Mouse (Mus musculus) cerebellum, postnatal 25 days (tissue): ENCODE measurements around the gene Natd1.
A peak's percentile ranks its signal among the peaks of the same experiment; 100 is the strongest.

Experiments used
- DNase-seq, 2 experiments: peaks; one replicate each; pipeline ENCODE4 v3.0.0; 2021; ENCODE audit warnings: mixed read lengths in 2 of 2

Natd1 gene

DNA sequence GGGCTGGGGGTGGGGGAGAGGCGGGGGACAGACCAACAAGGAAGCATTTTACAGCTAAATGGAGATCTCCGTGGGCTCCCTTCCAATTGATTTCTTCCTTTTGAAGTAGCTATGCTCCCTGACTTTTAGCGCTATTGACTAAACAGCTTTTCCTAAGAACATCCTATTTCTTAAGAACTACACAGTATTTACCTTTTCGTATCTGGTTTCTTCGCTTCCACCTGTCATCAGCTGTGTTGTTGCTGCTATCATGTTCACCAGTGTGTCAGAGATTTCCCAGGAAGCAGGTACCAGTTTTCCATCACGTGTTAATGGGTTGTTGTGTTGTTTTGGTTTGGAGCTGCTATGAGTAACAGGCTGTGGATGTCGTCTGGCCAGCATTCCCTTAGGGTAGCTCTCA, at the start of gene Natd1:
Natd1 (minus strand) TSS at position 260 of the 400 bp plus-strand sequence.
- no peak for DNase-seq

DNA sequence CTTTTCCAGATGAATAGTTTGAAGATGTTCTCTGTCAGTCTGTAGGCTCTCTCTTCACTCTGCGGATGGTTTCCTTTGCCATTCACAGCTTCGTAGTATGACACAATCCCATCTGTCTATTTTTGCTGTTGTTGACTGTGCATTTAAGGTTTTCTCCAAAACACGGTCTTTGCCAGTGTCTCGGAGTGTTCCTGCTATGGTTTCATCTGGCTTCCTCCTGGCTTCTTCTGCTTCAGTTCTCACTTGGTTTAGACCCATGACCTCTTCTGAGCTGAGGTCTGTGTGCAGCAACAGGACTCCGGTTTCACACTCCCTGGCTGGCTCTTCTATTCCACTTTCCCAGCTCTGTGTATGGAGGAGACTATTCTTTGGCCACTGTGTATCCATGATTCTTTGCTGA, 48.2 kb upstream of the Natd1 start:
- no peak for DNase-seq

DNA sequence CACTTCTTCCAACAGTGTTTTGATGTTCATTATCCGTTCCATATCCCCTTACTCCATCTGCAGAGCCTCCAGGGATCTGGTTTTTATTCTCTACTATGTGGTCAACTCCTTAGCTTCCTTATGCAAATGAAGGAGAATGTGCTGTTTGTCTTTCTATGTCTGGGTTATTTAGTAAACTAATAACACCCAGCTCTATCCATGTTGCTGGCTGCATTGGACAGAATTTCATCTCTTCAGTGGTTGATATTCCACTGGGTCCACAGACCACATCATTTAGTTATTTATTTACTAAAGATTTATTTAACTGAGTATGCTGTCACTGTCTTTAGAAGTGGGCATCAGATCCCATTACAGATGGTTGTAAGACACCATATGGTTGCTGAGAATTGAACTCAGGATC, 46.6 kb upstream of the Natd1 start:
- DNase-seq = no peak

DNA sequence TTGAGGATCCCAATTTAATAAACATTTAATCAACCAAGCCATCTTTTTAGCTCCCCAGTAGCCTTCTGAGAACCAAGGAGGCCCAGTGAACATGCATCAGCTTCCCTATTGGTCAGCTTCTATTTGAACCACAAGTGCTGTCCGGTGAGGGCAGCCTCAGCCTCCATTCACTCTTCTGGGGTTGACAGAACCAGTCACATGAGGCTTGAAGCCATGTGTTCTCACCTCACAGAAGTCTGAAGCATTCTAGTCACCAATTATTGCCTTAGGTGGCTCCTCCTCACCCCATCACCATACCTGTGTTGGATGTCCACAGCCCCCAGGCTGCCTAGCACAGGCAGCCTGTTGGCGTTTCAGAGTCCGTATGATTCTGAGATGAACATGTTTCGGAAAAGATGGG, 44.4 kb upstream of the Natd1 start:
- DNase-seq = no peak

DNA sequence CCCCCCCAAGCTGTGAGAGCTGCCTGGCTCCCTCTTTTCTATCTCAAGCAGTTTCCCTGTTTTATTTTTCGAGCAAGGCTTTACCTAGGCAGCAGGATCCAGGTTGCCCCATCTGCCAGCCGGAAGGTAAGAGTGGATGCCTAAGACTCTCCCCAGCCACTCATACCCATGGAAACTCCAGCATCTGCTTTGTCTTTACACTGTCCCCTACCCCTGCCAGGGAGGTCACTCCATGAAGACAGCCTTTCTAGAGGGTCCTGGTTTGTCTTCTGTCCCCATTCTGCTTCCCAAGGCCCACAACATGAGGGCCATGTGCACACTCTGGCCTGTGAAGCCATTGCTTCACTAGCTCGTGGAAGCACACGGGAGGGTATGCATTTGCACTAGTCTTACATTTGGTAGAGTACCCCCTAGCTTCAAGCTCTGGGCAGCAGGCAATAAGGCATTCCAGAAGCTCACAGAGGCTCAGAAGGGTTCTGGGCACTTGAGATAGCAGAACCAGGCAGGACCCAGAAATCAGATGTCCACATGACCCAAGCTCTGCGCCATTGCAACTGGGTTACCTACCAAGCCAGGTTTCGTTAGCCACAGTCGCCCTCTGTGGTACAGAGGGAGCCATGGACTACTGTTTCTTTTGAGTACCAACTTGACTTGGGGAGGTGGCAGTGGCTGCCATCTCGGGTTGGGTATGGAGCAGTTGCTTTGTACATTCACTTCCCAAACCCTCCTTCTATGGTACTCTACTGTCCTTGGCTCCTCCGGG, 41.3 kb upstream of the Natd1 start:
- no peak for DNase-seq

DNA sequence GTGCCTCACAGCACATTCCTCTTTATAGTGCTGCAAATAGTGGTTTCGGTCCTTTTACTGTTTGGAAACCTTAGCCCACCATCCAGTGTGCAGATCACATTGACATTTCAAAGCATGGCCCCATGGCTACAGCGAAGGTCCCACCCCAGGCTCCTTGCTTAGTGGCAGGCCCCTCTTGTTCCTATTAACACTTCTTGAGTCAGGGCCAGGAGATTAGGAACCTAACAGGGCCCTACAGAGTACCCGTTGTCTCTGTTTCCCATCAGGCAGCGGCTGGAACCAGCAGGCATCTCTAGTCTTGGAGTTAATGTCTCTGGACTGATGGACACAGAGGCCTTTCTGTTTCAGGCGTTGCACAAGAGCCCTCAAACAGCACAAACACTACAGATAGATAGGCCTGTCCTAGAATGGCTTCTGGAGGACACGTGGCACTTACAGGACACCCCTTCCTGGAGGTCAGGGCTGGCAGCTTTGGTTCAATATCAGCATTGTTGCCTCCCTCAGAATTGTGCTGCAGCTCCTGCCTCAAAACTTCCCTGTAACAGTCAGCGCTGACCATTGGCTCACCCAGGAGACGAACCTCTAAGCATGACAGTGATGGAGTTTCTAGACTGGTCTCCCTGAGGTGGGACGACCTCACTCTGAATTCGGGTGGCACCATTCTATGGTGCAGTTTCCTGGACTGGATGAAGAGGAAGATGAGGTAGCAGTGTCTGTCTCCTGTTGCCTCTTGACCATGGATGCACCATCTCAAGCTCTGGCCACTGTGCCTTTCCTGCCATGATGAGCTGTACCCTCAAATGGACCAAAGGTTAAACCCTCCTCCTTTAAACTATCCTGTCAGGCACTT, 39.9 kb upstream of the Natd1 start:
- DNase-seq = no peak

DNA sequence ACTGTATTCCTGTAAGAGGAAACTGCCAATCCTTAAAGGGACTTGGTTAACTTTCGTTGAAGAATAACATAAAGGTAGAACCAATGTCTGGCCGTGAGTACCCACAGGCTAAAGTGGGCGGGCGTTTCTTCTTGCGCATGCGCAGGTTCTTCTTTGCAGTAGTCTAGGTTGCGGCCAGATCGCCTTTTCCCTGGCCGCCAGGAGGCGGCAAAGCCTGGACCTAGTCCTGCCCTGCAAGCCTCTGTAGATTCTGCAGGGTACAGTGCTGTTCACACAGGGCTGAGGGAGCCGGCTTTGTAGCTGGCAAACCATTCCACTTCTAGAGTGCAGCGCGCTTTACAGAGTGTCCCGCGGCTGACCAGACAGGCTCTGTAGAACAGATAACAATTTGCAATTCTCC, 39.3 kb upstream of the Natd1 start:
- DNase-seq = peak; percentile 93 to 97

DNA sequence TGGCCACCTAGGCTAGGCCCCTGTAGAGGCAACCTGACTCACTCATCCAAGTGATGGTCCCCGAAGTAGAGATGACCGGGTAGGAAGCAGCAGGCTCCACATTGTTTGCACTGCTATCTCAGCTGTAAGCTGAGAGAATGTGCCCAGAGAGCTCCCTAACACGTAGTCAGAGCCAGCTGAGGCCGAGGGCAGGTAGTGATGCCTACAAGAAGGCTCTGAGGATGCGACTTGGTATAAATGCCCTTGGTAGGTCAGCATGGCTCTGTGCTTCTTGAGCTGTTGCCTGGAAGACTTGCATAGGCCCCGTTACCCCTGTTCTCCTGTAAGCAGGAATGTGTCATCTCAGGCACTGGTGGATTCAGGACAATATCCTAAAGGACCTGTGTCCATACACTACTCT, 38.4 kb upstream of the Natd1 start:
- no peak for DNase-seq

DNA sequence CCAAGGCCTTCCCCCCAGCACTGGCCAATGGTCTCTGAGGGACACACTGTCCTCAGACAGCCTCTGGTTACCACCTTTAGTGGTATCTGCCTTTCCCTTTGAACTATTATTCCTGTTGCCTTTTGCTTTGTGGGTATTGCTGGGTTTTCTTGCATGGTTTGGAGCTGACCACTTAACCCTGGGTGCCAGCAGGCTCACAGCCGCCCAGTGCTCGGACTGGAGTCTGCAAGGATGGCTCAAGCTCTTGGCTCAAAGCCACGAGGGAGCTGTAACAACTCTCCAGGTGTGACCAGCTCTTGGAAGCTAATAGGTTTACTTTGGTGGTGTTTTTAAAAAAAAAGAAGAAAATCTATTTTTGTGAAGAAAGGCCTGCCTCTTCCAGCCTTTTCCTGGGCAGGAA, 37.8 kb upstream of the Natd1 start:
- peak in 1 of 2 experiments; percentile 42 for DNase-seq

DNA sequence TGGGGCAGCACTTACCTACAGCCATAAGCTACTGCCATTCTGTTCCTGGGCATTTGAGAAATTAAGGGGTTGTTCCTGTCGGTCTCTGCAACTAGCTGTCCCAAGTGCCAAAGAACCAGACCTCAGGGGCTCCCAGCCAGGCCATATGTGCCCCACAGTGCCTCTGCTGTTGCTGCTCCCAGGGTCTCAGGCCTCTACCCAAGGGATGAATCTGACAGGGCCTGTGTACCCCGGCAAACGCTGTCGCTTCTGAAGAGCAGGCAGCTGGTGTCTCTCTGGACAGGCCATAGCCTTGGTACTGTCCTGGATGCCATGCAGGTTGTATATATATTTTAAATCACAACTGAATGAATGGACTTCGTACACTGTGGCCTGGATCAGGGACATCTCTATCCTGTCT, 37.3 kb upstream of the Natd1 start:
- no peak for DNase-seq

DNA sequence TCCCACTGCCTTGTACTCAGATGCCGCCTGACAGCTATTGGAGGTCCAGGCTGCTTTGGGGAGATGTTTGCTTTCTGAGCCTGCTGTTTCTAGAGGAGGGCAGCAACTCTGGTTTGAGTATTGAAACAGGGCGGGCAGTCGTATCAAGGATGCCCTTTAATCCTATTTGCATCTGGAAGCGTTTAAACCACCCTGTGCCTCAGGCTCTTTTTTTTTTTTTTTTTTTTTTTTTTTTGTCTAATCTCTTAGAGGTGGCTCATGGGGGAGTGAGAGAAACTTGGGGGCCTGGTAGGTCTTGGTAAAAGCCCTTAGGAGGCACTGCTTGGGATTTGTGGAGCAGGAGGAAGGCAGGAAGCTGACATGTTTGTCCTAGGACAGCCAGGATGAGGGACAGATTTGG, 30.5 kb upstream of the Natd1 start:
- no peak for DNase-seq

DNA sequence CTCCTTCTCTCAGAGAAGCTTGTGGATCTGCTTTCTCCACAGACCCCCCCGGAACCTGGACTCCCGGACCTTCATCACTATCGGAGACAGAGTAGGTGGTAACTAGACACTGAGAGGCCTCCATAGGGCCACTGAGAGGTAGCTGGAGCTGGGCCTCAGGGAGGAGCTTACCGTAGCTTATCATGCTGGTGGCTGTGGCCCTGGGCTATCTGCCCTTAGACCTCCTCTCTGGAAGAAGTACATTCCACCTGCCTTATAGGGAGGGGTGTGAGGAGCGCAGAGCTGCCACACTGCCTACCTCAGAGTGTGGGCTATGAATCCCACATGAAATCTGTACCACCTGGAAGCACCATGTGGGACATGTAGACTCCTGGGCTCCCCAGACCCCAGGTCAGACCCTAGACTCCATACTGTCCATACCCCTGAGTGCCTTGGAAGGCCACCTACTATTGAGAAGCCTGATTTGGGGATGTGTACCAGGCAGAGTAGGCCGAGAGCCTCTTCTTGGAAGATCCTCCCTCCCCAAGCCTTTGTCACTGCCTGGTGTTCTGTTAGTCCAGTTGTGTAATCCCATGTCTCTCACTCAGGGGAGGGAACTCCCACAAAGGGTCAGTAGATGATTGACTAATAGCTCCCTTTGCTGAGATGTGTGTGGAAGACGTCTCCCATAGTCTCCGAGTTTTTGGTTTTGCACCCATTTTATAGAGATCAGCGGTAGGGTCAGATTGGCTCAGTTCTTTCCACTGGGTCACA, 27.9 kb upstream of the Natd1 start:
- no peak for DNase-seq

DNA sequence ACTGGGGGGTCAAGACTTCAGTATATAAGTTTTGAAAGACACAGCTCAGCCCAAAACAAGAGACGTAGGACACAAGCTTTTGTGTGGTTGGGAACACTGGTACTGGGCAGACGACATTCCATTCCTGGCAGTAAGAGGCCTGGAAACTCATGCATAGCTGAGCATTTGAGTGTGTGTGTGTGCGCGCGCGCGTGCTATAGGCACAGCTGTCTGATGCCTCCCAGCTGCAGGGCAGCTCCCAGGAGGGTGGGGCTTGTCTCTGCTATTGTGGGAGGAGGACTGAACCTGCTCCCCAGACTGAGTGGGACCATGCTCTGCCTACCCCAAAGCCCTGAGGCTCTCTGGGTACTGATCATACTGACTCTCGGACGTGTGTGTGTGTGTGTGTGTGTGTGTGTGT, 26.8 kb upstream of the Natd1 start:
- DNase-seq = no peak

DNA sequence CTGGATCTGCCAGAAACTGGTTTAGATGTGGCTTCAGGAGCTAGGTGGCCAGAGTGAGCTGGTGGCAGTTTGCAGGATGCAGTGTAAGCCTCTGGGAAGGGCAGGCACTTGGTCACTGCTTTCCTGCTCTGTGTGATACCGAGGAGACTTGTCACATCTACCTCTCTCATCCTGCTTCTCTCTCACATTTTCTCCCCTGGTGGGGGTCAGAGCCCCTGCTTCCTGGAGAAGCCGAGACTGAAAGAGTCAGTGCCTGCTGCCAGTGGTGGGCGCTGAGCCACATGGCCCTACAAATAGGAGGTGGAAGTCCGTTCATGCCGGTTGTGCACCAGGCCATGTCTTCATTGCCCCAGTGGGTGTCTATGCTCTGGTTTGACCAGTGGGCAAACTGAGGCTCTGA, 26.0 kb upstream of the Natd1 start:
- DNase-seq = no peak

DNA sequence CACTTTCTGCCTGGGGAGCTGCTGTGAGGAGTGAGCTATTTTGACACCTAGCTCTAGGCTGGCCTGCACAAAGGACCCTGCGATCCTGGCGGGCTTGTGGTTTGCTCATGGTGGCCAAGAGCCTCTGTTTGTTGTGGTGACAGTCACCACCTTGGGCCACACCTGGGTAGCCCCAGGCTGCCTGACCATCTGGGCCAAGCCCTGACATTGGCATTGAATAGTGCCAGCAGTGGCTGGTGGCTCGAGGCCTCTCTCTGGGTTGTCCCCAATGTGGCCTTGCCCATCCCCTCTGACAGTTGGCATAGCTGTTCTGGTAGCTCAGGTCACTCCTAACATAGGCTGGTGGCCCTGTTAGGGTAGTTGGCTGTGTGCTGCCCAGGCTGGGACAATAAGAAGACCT, 24.9 kb upstream of the Natd1 start:
- DNase-seq = peak in 1 of 2 experiments; percentile 37

DNA sequence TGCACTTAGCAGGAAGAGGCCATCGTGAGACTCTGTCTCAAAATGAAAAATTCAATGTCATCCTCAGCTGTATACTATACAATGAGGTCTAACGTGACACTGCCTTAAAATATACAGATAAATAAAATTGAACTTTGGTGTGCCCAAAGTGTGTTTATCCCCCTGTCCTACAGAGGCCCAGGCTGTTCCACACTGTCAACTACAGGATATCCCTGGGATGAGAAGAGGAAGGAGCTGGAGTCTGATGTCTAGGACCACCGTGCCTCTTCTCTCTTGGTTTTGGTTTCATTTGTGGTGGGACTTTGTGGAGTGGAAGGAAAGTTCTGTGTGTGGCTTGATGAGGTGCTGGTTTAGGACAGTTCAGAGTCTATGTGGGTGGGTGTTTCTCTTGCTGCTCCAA, 23.1 kb upstream of the Natd1 start:
- no peak for DNase-seq

DNA sequence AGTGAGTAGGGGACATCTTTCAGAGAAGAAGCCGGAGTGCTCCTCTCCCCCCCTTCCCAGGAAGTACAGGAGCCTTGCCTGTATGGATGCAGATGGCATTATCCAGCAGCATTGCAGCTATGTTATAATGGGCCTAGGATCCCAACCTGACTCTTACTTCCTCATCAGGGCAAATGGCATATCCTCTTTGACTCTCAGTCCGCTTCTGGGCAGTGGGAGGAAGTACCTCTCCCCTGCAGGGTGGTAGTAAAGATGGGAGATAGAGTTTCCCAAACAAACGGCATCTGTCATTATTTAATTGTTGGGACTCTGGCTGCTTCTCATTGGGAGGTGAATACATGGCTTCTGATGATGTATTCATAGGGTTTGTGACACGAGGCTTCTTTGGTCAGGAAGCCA, 21.4 kb upstream of the Natd1 start:
- no peak for DNase-seq

DNA sequence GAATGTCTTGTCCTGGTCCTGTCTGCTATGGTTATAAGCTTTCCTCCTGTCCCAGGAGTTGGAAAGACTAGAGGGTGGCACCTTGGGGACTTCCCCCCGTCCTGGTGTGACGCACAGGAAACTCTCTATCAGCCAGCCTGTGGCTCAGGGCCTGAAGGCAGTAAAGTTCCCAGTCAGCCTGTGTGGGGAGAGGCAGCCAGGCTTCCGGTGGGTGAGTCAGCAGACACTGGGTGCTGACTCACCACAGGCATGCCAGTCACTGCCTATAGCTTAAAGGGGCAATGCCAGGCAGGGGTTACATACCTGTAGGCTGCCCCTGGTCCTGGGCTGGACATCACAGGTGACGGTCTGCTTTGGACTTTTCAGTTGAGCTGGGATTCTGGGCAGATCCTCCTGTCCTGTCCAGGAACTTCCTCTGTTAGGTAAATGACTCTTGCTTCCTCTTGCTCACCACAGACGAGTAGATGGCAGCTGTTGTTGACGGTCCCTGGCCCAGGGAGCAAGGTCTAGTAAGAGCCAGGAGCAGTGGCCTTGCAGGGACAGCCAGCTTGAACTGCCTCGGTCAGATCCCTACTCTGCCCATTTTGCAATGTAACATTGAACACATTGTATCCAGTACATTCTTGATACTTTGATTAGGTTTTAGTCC, 20.9 kb upstream of the Natd1 start:
- DNase-seq = no peak

DNA sequence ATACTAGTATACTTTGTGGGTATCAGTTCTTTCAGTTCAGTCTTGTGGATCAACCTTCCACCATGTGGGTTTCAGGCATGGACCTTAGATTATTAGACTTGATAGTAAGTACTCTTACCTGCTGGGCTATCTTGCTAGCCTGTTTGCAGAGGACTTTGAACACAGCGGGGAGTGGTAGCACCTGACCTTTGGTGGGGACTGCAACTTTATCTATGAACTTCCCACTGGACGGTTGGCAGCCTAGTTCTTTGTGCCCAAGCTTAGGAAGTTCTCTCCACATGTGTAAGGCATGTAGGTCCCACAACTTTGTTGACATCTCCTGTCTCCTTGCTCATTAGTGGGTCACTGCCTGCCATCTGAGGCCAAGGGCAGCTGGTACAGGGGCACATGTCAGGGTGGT, 20.2 kb upstream of the Natd1 start:
- DNase-seq = no peak

DNA sequence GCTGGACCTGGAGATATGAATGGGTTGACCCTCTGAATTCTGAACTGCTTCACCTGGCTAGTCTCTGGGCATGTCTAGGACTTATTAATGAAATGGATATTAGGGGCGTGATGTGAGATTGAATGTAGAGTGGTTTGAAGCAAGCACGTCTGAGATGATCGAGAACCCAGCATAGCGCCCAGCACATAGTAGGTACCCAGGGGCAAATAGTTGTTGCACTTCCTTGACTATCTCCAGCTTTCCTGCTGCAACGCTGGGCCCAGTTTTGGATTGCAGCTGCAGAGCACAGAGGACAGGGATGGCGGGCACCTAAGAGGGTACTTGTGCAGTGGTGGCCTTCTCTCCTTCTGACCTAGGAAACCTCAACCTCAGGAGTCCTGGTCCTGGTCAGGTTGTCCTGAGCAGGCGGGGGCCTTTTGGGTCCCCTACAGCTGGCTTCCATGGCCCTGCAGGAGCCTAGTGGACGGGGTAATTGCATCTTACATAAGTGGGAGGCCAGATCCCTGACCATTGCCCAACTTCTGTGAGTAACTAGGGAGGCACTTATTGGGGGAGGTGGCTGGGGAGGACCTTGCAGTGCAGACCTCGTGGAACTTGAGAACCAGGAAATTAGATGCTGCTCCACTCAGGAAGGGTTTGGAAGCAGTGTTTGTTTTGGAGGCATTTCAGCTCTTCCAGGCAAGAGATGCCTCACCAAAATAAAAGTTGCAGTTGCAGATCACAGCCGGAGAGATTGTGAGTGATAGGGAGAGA, 18.8 kb upstream of the Natd1 start:
- DNase-seq = no peak

DNA sequence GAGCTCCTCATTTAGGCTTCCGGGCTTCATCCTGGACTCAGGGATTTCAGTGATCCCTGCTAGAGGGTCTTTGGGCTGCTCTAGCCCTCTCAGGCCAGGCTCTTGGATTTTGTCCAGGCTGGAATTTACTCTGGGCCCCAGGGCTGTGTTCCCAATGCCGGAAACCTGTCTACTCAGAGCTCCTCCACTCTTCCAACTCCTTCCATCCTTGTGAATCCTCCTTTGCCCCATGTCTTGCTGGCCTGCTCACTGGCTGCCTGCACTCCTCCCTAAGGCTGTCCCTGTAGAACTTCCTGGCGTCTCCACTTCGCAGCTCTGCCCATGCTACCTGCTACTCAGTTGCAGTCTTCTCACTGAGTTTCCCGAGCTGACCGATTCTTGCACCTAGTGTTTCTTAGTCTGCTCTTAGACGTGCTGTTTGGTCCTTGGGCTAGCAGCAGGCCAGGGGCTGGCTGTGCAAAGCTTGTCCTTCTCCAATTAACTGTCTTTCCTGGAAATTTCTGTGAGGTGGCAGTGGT, 18.0 kb upstream of the Natd1 start:
- DNase-seq = no peak

DNA sequence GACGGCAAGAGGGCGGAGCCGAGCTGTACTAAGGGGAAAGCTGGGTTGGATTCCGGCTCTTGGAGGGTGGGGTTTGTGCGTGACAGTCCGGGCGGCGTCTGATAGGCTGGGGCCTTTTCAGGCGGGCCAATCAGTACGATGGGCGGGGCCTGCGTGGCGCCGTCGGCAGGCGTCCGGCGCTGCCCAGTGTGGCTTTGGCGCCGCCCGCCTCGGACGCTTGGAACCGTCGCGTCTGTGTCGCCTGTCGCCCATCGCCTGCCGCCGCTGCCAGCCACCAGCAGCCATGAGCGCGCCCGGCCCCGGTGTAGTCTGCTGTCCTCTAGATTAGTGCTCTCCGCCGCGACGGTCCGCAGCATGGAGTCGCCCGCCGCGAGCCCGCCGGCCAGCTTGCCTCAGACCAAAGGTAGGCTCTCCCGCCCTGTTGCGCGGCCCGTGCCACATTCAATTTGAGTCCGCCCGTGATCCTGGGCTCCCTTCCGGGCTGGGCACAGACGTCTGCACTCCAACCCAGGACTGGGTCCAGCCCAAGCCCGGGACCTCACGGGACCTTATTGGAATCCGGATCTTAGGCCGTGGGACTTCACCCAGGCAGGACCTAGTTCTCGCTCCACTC, 17.4 kb upstream of the Natd1 start, which contains the start of gene Map2k3:
Map2k3 (plus strand) TSS at position 165 of the 613 bp plus-strand sequence.
- peak; percentile 95 to 98 for DNase-seq
